9 mouse cellular contexts compared by ENCODE assay signal in the genomic region with DNA sequence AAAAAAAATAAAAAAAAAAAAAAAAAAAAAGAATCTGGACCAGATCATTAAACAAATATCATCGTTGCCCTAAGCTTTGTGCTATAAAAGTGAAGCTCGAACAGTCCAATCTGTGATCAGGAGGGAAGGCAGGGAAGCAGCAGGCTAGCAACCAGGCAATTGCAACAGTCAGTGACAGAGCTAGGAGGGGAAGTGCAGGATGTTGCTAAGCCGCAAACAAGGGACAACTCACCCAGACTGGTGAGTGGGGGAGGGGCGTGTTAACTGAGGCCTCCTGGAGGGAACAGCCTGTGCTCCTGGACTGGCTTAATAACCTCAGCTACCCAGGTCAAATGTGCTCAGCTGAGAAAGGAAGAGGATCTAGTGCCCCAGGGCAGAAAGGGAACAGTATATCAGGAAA. TPM values are rescaled to one million over a fixed set of nuclear protein-coding genes. Genes with fewer than 3 reads are reported as not detected.
DNase-seq lines count a peak whose midpoint lies in the region; ATAC-seq and TF ChIP-seq lines count a peak whose summit lies in the region.
"Had no signal": no experiment of that assay in that cellular context is flagged by ENCODE, and none has a peak within 500 bp of the region (broad histone marks: within the 10 kb centered on the region; RNA-seq: fewer than 3 reads in every experiment).

No protein-coding gene starts in this region.

- no peaks in the 10 kb centered on the region; the same call in 1 of the 2 replicates for H3K4me1 ChIP-seq in lung, adult 2 months (ENCODE audit: control insufficient read depth, insufficient read depth, low read length)
- H3K4me1 ChIP-seq in heart, embryonic 16.5 days (ENCODE audit: control insufficient read depth, insufficient read depth, low read length): peaks cover 7% of the 10 kb centered on the region
- H3K4me1 ChIP-seq in lung, embryonic 14.5 days (ENCODE audit: insufficient read depth): peaks cover 4% of the 10 kb centered on the region

- H3K36me3 ChIP-seq in heart, embryonic 16.5 days (ENCODE audit: control insufficient read depth, insufficient read depth): no peaks in the 10 kb centered on the region
- H3K36me3 ChIP-seq in lung, embryonic 14.5 days (ENCODE audit: insufficient read depth): no peaks in the 10 kb centered on the region
- H3K36me3 ChIP-seq: embryonic facial prominence, embryonic 13.5 days had no signal

- H3K9me3 ChIP-seq in heart, embryonic 16.5 days (replicated peaks; ENCODE audit: control insufficient read depth, low read length): no peaks in the 10 kb centered on the region
- no peaks in the 10 kb centered on the region for H3K9me3 ChIP-seq in lung, embryonic 14.5 days (ENCODE audit: low read depth, low read length)
- H3K9me3 ChIP-seq: embryonic facial prominence, embryonic 13.5 days had no signal

- ATAC-seq in heart, embryonic 16.5 days (replicated peaks; ENCODE audit: extremely low read depth, insufficient read depth, low FRiP score): peak; percentile 56; the same call in 1 of the 2 replicates
- ATAC-seq in lung, embryonic 14.5 days (ENCODE audit: insufficient read depth): no peak

- no peaks in the 10 kb centered on the region for H3K27me3 ChIP-seq in heart, embryonic 16.5 days (ENCODE audit: control insufficient read depth, insufficient read depth, low read length)
- H3K27me3 ChIP-seq in lung, embryonic 14.5 days (ENCODE audit: insufficient read depth, low read length): no peaks in the 10 kb centered on the region
- H3K27me3 ChIP-seq: embryonic facial prominence, embryonic 13.5 days had no signal

- WGBS in lung, adult 2 months: 29% methylated on average over 4 of the region's 4 CpGs
- whole genome bisulfite sequencing in heart, embryonic 16.5 days: 26% methylated on average over 4 of the region's 4 CpGs
- 21% methylated on average over 4 of the region's 4 CpGs for WGBS in lung, embryonic 14.5 days

- no peak overlapping the region for H3K4me2 ChIP-seq in heart, embryonic 16.5 days (ENCODE audit: low read depth, low read length)
- no peak overlapping the region for H3K4me2 ChIP-seq in lung, embryonic 14.5 days
- H3K4me2 ChIP-seq: embryonic facial prominence, embryonic 13.5 days had no signal

- DNase-seq in lung, adult 18-20 months: peak; percentile 79 to 80
- DNase-seq in lung, adult 2 months: no peak
- peak; percentile 49 for DNase-seq in adrenal gland, postnatal 10 days
- DNase-seq in lung, embryonic 14.5 days: peak; percentile 46
- DNase-seq in spleen, postnatal 14 days (ENCODE audit: low spot score in 2 of 2): peak; percentile 38 to 60
- DNase-seq in layer of hippocampus, postnatal 14 days (ENCODE audit: low spot score in 2 of 2): no peak
- no peak for DNase-seq in frontal cortex, postnatal 14 days (ENCODE audit: low spot score in 2 of 2)

- H3K27ac ChIP-seq in heart, embryonic 16.5 days (ENCODE audit: low read length): no peak overlapping the region
- H3K27ac ChIP-seq in lung, embryonic 14.5 days (ENCODE audit: low read depth): no peak overlapping the region
- H3K27ac ChIP-seq: embryonic facial prominence, embryonic 13.5 days had no signal

- no peak for TF ChIP-seq CTCF in lung, adult 2 months (IDR thresholded peaks at IDR 0.05; ENCODE audit: insufficient read depth, low read length)
- no peak for TF ChIP-seq CTCF in lung, embryonic 14.5 days (IDR thresholded peaks at IDR 0.05; ENCODE audit: low read depth)

- H3K4me3 ChIP-seq in lung, adult 2 months (replicated peaks; ENCODE audit: extremely low read depth, low read depth, low read length): no peak overlapping the region
- H3K4me3 ChIP-seq in heart, embryonic 16.5 days (ENCODE audit: low read length): no peak overlapping the region
- no peak overlapping the region for H3K4me3 ChIP-seq in lung, embryonic 14.5 days (ENCODE audit: low read depth, low read length)
- H3K4me3 ChIP-seq: embryonic facial prominence, embryonic 13.5 days had no signal

- no peak overlapping the region for H3K9ac ChIP-seq in heart, embryonic 16.5 days (ENCODE audit: low read length)
- H3K9ac ChIP-seq in lung, embryonic 14.5 days: no peak overlapping the region
- H3K9ac ChIP-seq: embryonic facial prominence, embryonic 13.5 days had no signal

- no peak for TF ChIP-seq POLR2A in lung, adult 2 months (IDR thresholded peaks at IDR 0.05; ENCODE audit: borderline replicate concordance, extremely low read depth, low read depth, low read length)

RNA-seq across cellular contexts. Expression of a gene that starts 6.6 kb away (rescaled TPM):
- 10.8 and 15.6 TPM in 2 replicates for polyA plus RNA-seq in lung, adult 2 months (2012; rRNA removed)
- 10 to 100 TPM; 35.3 to 48.5 TPM for total RNA-seq in adrenal gland, postnatal 10 days (2021)
- 42.3 and 42.7 TPM in 2 replicates for polyA plus RNA-seq in heart, embryonic 16.5 days (2015; fragmentation: Nextera tagmentation; extraction: Ambion mirVana)
- 73.7 and 73.9 TPM in 2 replicates for polyA plus RNA-seq in lung, embryonic 14.5 days (2014; fragmentation: Nextera tagmentation; extraction: Ambion mirVana)
- 10 to 100 TPM; 40.2 to 44.3 TPM for total RNA-seq in layer of hippocampus, postnatal 14 days (2021)

Comparison
In these comparisons a context has a peak if more than half of its experiments do, and no peak if none do; other contexts are left out.
1. DNase-seq: peak in lung, adult 18-20 months (2 of 2), adrenal gland, postnatal 10 days (single experiment), lung, embryonic 14.5 days (single experiment) and spleen, postnatal 14 days (2 of 2); none in lung, adult 2 months (single experiment), layer of hippocampus, postnatal 14 days (0 of 2) and frontal cortex, postnatal 14 days (0 of 2).